1 mouse cellular context compared by ENCODE assay signal in the genomic region with DNA sequence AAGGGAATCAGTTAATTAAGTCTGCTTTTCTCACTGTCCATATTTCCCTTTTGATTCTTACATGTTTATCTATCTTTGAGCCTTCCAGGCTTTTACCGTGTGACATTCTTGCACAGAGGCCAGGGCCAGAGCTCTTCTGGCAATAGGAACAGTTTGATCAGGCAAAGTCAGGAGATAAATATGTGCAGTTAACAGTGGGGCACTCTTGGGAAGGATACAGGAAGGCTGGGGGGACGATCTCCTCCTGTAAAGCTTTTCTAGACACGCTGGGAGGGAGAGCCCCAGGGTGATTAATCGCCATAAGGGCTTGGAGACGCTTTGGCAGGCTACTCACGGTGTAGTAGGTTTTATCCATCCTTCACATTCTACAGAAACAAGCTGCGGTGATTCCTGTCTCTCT.
TF ChIP-seq lines count a peak whose summit lies in the region.

No protein-coding gene starts in this region.

TF ChIP-seq in MEL, 35 proteins besides CTCF, POLR2A, EP300 and RAD21 (continued from another document):
- TF ChIP-seq ETS1 (IDR thresholded peaks at IDR 0.05; ENCODE audit: low read depth, low read length) = no peak
- TF ChIP-seq POLR2AphosphoS5 (IDR thresholded peaks at IDR 0.05; ENCODE audit: borderline replicate concordance, low read depth, low read length) = no peak
